Mouse (Mus musculus): ENCODE measurements around the gene Tubgcp6. TPM values are rescaled to one million over a fixed set of nuclear protein-coding genes. Genes with fewer than 3 reads are reported as not detected.
A peak's percentile ranks its signal among the peaks of the same experiment; 100 is the strongest.

The Tubgcp6 gene
- polyA plus RNA-seq, 1 experiment from 2014 or later = 27.7 TPM

DNA sequence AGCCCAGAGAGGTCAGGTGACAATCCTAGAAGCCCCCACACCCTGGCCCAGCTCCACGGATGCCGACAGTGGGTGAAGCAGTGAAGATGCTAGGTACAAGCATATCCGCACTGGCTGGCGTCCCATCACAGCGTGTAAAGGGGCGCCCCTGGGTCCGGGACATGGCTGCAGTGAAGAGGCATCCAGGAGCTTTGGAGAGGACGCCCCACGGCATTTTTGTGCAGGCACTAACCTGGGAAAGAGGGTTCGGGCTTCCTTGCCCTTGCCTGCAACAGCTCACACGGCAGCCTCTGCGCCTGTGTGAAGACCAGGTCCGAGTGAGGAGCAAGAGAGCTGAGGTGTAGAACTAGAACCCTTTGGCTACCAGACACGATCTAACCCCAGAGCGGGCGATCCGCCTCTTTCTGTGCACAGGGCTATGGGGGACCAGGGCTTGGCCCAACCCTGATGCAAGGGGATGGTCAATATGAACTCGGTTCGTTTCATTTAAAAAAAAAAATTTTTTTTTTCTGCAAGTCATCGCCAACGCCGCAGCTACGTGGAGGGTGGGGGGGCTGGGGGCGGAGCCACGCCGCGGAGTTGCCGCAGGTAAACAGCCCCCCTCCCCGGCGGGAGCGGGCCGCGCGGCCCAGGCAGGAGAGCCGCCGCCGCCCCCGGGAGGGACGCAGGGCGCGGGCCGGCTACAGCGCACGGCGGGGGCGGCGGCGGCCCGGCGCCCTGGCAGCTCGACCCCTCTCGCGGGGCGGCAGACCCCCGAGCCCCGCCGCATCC is 63.6 kb downstream of the Tubgcp6 start, which contains the start of gene Panx2:
Gene Panx2 (plus strand): TSS at position 574 of the 771 bp plus-strand sequence.
- peak within 1 kb of the TSS; percentile 25; the same call in 1 of the 2 replicates for H3K27ac ChIP-seq
- ATAC-seq (ENCODE audit: low FRiP score) = peak; percentile 44; the same call in 1 of the 2 replicates
- WGBS = under 1% methylated on average over 50 of the region's 57 CpGs
- peaks cover 56% of the 10 kb centered on the region for H3K27me3 ChIP-seq
- H3K9me3 ChIP-seq = no peaks in the 10 kb centered on the region
- peak within 1 kb of the TSS; percentile 80 for H3K9ac ChIP-seq
- peak within 1 kb of the TSS; percentile 93 for H3K4me2 ChIP-seq
- H3K36me3 ChIP-seq (replicated peaks) = no peaks in the 10 kb centered on the region
- peaks cover 14% of the 10 kb centered on the region for H3K4me1 ChIP-seq
- peak within 1 kb of the TSS; percentile 84 for H3K4me3 ChIP-seq (replicated peaks)

DNA sequence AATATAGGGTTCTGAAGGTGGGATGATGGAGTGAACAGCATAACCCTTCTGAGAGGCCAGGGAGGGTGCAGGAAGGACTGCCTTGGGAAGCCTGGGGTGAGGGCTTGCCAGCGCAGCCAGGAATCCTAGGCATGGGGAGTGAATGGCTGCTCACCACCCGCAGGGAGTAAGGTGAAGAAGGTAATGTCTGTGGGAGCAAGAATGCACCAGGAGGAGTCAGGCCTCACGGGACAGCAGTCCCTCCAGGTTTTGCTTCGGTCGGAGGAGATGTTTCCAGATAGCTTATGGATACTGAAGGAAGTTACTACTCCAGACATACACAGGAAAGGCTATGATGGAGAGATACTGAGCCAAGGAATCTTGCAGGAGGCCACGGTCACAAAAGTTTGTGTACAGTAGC is 64.2 kb downstream of the Tubgcp6 start:
- Histone ChIP-seq H3K27me3 (peaks cover 56% of the 10 kb centered on the region), H3K9me3 (no peaks in the 10 kb centered on the region), H3K36me3 (replicated peaks) (no peaks in the 10 kb centered on the region), H3K27ac (no peak overlapping the region), H3K4me3 (replicated peaks) (peak overlapping the region; percentile 84), H3K4me2 (peak overlapping the region; percentile 93), H3K4me1 (peaks cover 14% of the 10 kb centered on the region), H3K9ac (0 out of 2 replicates have a peak overlapping the region, but pooled peaks have one; percentile 80)
- no peak for ATAC-seq (ENCODE audit: low FRiP score)
- 29% methylated on average over 6 of the region's 6 CpGs for WGBS

GRCm38 (mm10) chr15:89054666-89055065 is 68.2 kb downstream of the Tubgcp6 start:
- H3K27ac ChIP-seq = no peak overlapping the region
- no peaks in the 10 kb centered on the region for H3K36me3 ChIP-seq (replicated peaks)
- H3K9me3 ChIP-seq = no peaks in the 10 kb centered on the region
- peaks cover 5% of the 10 kb centered on the region for H3K4me1 ChIP-seq
- no peak for ATAC-seq (ENCODE audit: low FRiP score)
- H3K4me2 ChIP-seq = no peak overlapping the region
- 95% methylated on average over 7 of the region's 7 CpGs for WGBS
- H3K4me3 ChIP-seq (replicated peaks) = no peak overlapping the region
- H3K9ac ChIP-seq = no peak overlapping the region
- peaks cover 34% of the 10 kb centered on the region for H3K27me3 ChIP-seq

Small RNAs within 50 kb of the gene (microRNA-seq; reads per million reads assigned to microRNA genes)
- gene Mir7118 = 0.73 reads per million

Other genes starting within 250 kb of the Tubgcp6 start
- 0.14 and 0.17 TPM in 2 replicates for gene Ttll8, start 168.7 kb downstream of the Tubgcp6 start, polyA plus RNA-seq (2016; fragmentation: Nextera tagmentation; extraction: Ambion mirVana)
- 15.5 and 16.3 TPM in 2 replicates for gene Mlc1, start 144.1 kb downstream of the Tubgcp6 start, polyA plus RNA-seq (2016; fragmentation: Nextera tagmentation; extraction: Ambion mirVana)
- not detected in 2 replicates for gene Mov10l1, start 140.2 kb downstream of the Tubgcp6 start, polyA plus RNA-seq (2016; fragmentation: Nextera tagmentation; extraction: Ambion mirVana)
- 1.3 and 1.8 TPM in 2 replicates for gene Panx2, start 63.4 kb downstream of the Tubgcp6 start, polyA plus RNA-seq (2016; fragmentation: Nextera tagmentation; extraction: Ambion mirVana)
- gene Trabd, start 48.0 kb downstream of the Tubgcp6 start, polyA plus RNA-seq (2016; fragmentation: Nextera tagmentation; extraction: Ambion mirVana) = 46.3 and 48.8 TPM in 2 replicates
- gene Selenoo, start 34.0 kb downstream of the Tubgcp6 start, polyA plus RNA-seq (2016; fragmentation: Nextera tagmentation; extraction: Ambion mirVana) = 23.1 and 24.4 TPM in 2 replicates
- 20.5 TPM in 2 replicates for gene Hdac10, start 5.6 kb upstream of the Tubgcp6 start, polyA plus RNA-seq (2016; fragmentation: Nextera tagmentation; extraction: Ambion mirVana)
- gene Mapk12, start 17.6 kb upstream of the Tubgcp6 start, polyA plus RNA-seq (2016; fragmentation: Nextera tagmentation; extraction: Ambion mirVana) = 14.2 and 16.7 TPM in 2 replicates
- gene Mapk11, start 26.5 kb upstream of the Tubgcp6 start, polyA plus RNA-seq (2016; fragmentation: Nextera tagmentation; extraction: Ambion mirVana) = 46.9 and 47.4 TPM in 2 replicates
- gene Plxnb2, start 57.7 kb upstream of the Tubgcp6 start, polyA plus RNA-seq (2016; fragmentation: Nextera tagmentation; extraction: Ambion mirVana) = 174 and 182 TPM in 2 replicates
- gene Dennd6b, start 73.4 kb upstream of the Tubgcp6 start, polyA plus RNA-seq (2016; fragmentation: Nextera tagmentation; extraction: Ambion mirVana) = 38.8 and 44.0 TPM in 2 replicates
- gene Ppp6r2, start 88.4 kb upstream of the Tubgcp6 start, polyA plus RNA-seq (2016; fragmentation: Nextera tagmentation; extraction: Ambion mirVana) = 47.1 and 57.2 TPM in 2 replicates
- 82.5 and 88.9 TPM in 2 replicates for gene Sbf1, start 192.2 kb upstream of the Tubgcp6 start, polyA plus RNA-seq (2016; fragmentation: Nextera tagmentation; extraction: Ambion mirVana)
- gene Adm2, start 199.6 kb upstream of the Tubgcp6 start, polyA plus RNA-seq (2016; fragmentation: Nextera tagmentation; extraction: Ambion mirVana) = not detected in 2 replicates
- gene Miox, start 211.3 kb upstream of the Tubgcp6 start, polyA plus RNA-seq (2016; fragmentation: Nextera tagmentation; extraction: Ambion mirVana) = not detected in 2 replicates
- gene Lmf2, start 232.5 kb upstream of the Tubgcp6 start, polyA plus RNA-seq (2016; fragmentation: Nextera tagmentation; extraction: Ambion mirVana) = 45.6 and 47.0 TPM in 2 replicates
- 186 and 191 TPM in 2 replicates for gene Ncaph2, start 232.6 kb upstream of the Tubgcp6 start, polyA plus RNA-seq (2016; fragmentation: Nextera tagmentation; extraction: Ambion mirVana)